Comparison of ENCODE assay signal across 11 mouse cellular contexts in the genomic region with DNA sequence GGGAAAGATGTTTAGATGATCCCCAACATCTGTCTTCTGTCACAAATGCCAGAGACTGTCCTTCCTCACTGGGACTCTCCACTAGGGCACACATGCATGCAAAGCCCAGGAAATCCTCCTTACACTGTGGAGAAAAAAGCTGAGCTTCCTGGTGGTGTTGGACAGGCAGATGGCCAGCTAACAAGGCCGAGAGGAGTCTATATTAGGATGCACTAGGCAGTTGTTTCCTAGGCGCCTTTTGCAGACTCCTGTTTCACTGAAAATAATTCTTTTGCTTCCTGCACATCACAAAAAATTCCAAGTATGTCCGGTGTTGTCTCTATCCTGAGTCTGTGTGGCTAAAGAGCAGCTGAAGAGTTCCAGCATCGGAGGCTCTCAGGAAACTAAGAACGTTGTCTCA. TPM values are rescaled to one million over a fixed set of nuclear protein-coding genes. Genes with fewer than 3 reads are reported as not detected.
A peak's percentile ranks its signal among the peaks of the same experiment; 100 is the strongest.
DNase-seq lines count a peak whose midpoint lies in the region; ATAC-seq and TF ChIP-seq lines count a peak whose summit lies in the region.
"Had no signal": no experiment of that assay in that cellular context is flagged by ENCODE, and none has a peak within 500 bp of the region (broad histone marks: within the 10 kb centered on the region; RNA-seq: fewer than 3 reads in every experiment).

No protein-coding gene starts in this region.

- H3K9ac ChIP-seq in midbrain, embryonic 11.5 days (ENCODE audit: low read length): no peak overlapping the region
- no peak overlapping the region for H3K9ac ChIP-seq in midbrain, embryonic 16.5 days (ENCODE audit: low read depth, low read length)
- H3K9ac ChIP-seq in intestine, postnatal 0 days (ENCODE audit: low read depth, low read length): no peak overlapping the region
- no peak overlapping the region for H3K9ac ChIP-seq in stomach, embryonic 14.5 days (replicated peaks; ENCODE audit: low read depth, low read length)
- H3K9ac ChIP-seq: liver, embryonic 14.5 days had no signal

- 0 out of 2 replicates have a peak, but pooled peaks cover 2% of the 10 kb centered on the region for H3K36me3 ChIP-seq in midbrain, embryonic 11.5 days (ENCODE audit: control insufficient read depth, insufficient read depth, low read length)
- no peaks in the 10 kb centered on the region for H3K36me3 ChIP-seq in midbrain, embryonic 16.5 days (ENCODE audit: control insufficient read depth, insufficient read depth, low read length)
- no peaks in the 10 kb centered on the region for H3K36me3 ChIP-seq in intestine, postnatal 0 days (ENCODE audit: control insufficient read depth, insufficient read depth)
- H3K36me3 ChIP-seq in stomach, embryonic 14.5 days (ENCODE audit: control insufficient read depth, insufficient read depth, low read length): no peaks in the 10 kb centered on the region

- DNase-seq in adrenal gland, adult (ENCODE audit: inconsistent age in 2 of 2, low spot score in 1 of 2): peak; percentile 23 to 38
- DNase-seq in adrenal gland, postnatal 4 days (ENCODE audit: low spot score in 2 of 2): no peak
- DNase-seq in midbrain, embryonic 11.5 days (ENCODE audit: low spot score, missing footprints): peak; percentile 76
- no peak for DNase-seq in left cerebral cortex, adult 8-10 months (ENCODE audit: low spot score in 2 of 2)
- no peak for DNase-seq in layer of hippocampus, postnatal 14 days (ENCODE audit: low spot score in 2 of 2)
- DNase-seq: cerebellum, adult 8-10 months had no signal

- H3K4me1 ChIP-seq in midbrain, embryonic 11.5 days (ENCODE audit: control insufficient read depth, insufficient read depth, low read length): no peaks in the 10 kb centered on the region
- H3K4me1 ChIP-seq in midbrain, embryonic 16.5 days (ENCODE audit: control insufficient read depth, insufficient read depth, low read length): peaks cover 4% of the 10 kb centered on the region; the same call in 1 of the 2 replicates
- peaks cover 4% of the 10 kb centered on the region; the same call in 1 of the 2 replicates for H3K4me1 ChIP-seq in intestine, postnatal 0 days (replicated peaks; ENCODE audit: control insufficient read depth, insufficient read depth, low read length)
- peaks cover 45% of the 10 kb centered on the region for H3K4me1 ChIP-seq in stomach, embryonic 14.5 days (ENCODE audit: control insufficient read depth, insufficient read depth, low read length)

- WGBS in midbrain, embryonic 11.5 days: 82% methylated on average over 5 of the region's 5 CpGs
- WGBS in midbrain, embryonic 16.5 days: 73% methylated on average over 5 of the region's 5 CpGs
- 43% methylated on average over 5 of the region's 5 CpGs for WGBS in intestine, postnatal 0 days
- 27% methylated on average over 5 of the region's 5 CpGs for WGBS in stomach, embryonic 14.5 days

- no peaks in the 10 kb centered on the region for H3K27me3 ChIP-seq in midbrain, embryonic 11.5 days (ENCODE audit: control insufficient read depth, insufficient read depth, low read length)
- H3K27me3 ChIP-seq in midbrain, embryonic 16.5 days (ENCODE audit: control insufficient read depth, insufficient read depth, low read depth, low read length): no peaks in the 10 kb centered on the region
- no peaks in the 10 kb centered on the region for H3K27me3 ChIP-seq in intestine, postnatal 0 days (replicated peaks; ENCODE audit: control insufficient read depth, insufficient read depth, low read length)
- no peaks in the 10 kb centered on the region for H3K27me3 ChIP-seq in stomach, embryonic 14.5 days (ENCODE audit: control insufficient read depth, insufficient read depth, low read length)

- H3K9me3 ChIP-seq in midbrain, embryonic 11.5 days (ENCODE audit: control insufficient read depth, low read length): no peaks in the 10 kb centered on the region
- no peaks in the 10 kb centered on the region for H3K9me3 ChIP-seq in midbrain, embryonic 16.5 days (replicated peaks; ENCODE audit: control insufficient read depth, low read length, poor library complexity, severe bottlenecking)
- H3K9me3 ChIP-seq in intestine, postnatal 0 days (ENCODE audit: control insufficient read depth): no peaks in the 10 kb centered on the region
- no peaks in the 10 kb centered on the region for H3K9me3 ChIP-seq in stomach, embryonic 14.5 days (ENCODE audit: control insufficient read depth, low read depth, low read length)

- TF ChIP-seq CTCF in intestine, postnatal 0 days (IDR thresholded peaks at IDR 0.05; ENCODE audit: low read depth): peak; percentile 37

- no peak overlapping the region for H3K27ac ChIP-seq in midbrain, embryonic 11.5 days (ENCODE audit: low read depth, low read length)
- no peak overlapping the region for H3K27ac ChIP-seq in midbrain, embryonic 16.5 days (ENCODE audit: low read length)
- no peak overlapping the region for H3K27ac ChIP-seq in intestine, postnatal 0 days (ENCODE audit: low read depth, low read length)
- H3K27ac ChIP-seq in stomach, embryonic 14.5 days (ENCODE audit: low read length): peak overlapping the region; percentile 83
- H3K27ac ChIP-seq: liver, embryonic 14.5 days had no signal

- no peak overlapping the region for H3K4me2 ChIP-seq in midbrain, embryonic 11.5 days
- no peak overlapping the region for H3K4me2 ChIP-seq in midbrain, embryonic 16.5 days (ENCODE audit: low read length)
- H3K4me2 ChIP-seq in intestine, postnatal 0 days (replicated peaks; ENCODE audit: low read depth): no peak overlapping the region
- H3K4me2 ChIP-seq in stomach, embryonic 14.5 days (replicated peaks; ENCODE audit: low read depth, low read length): no peak overlapping the region

- no peak overlapping the region for H3K4me3 ChIP-seq in midbrain, embryonic 11.5 days (ENCODE audit: low read depth, low read length)
- no peak overlapping the region for H3K4me3 ChIP-seq in midbrain, embryonic 16.5 days (ENCODE audit: low read depth, low read length)
- no peak overlapping the region for H3K4me3 ChIP-seq in intestine, postnatal 0 days (ENCODE audit: low read depth, low read length)
- no peak overlapping the region for H3K4me3 ChIP-seq in stomach, embryonic 14.5 days (ENCODE audit: low read depth, low read length)

- no peak for ATAC-seq in midbrain, embryonic 11.5 days (ENCODE audit: low FRiP score)
- no peak for ATAC-seq in midbrain, embryonic 16.5 days
- no peak for ATAC-seq in intestine, postnatal 0 days
- no peak for ATAC-seq in stomach, embryonic 14.5 days (ENCODE audit: insufficient number of reproducible peaks, insufficient read depth, low FRiP score, low read depth)

RNA-seq across cellular contexts. Expression of gene Uchl4, which starts 3.8 kb away (rescaled TPM):
- 1 to 10 TPM; 2.0 to 2.6 TPM for total RNA-seq in adrenal gland, postnatal 4 days (2021)
- 1.8 and 2.6 TPM in 2 replicates for polyA plus RNA-seq in midbrain, embryonic 11.5 days (2014; fragmentation: Nextera tagmentation; extraction: Ambion mirVana)
- polyA plus RNA-seq in midbrain, embryonic 16.5 days (2015; fragmentation: Nextera tagmentation; extraction: Ambion mirVana): 2.7 and 2.9 TPM in 2 replicates
- 1.8 and 2.0 TPM in 2 replicates for polyA plus RNA-seq in intestine, postnatal 0 days (2015; fragmentation: Nextera tagmentation; extraction: Ambion mirVana)
- polyA plus RNA-seq in stomach, embryonic 14.5 days (2014; fragmentation: Nextera tagmentation; extraction: Ambion mirVana): 4.8 and 5.0 TPM in 2 replicates
- 1 to 10 TPM; 1.9 to 2.9 (median 2.5) TPM for total RNA-seq in left cerebral cortex, adult 8-10 months (2022)
- 1 to 10 TPM; 3.2 to 4.3 TPM for total RNA-seq in layer of hippocampus, postnatal 14 days (2021)
- polyA plus RNA-seq: gonadal fat pad, adult 2 months had no signal

RNA-seq across cellular contexts. Expression of gene Map2k1, which starts 22.3 kb away (rescaled TPM):
- total RNA-seq in adrenal gland, postnatal 4 days (2021): 10 to 100 TPM; 49.4 to 54.3 TPM
- 78.2 and 78.8 TPM in 2 replicates for polyA plus RNA-seq in midbrain, embryonic 11.5 days (2014; fragmentation: Nextera tagmentation; extraction: Ambion mirVana)
- 62.6 and 68.4 TPM in 2 replicates for polyA plus RNA-seq in midbrain, embryonic 16.5 days (2015; fragmentation: Nextera tagmentation; extraction: Ambion mirVana)
- 82.1 and 84.0 TPM in 2 replicates for polyA plus RNA-seq in intestine, postnatal 0 days (2015; fragmentation: Nextera tagmentation; extraction: Ambion mirVana)
- 77.4 and 79.3 TPM in 2 replicates for polyA plus RNA-seq in stomach, embryonic 14.5 days (2014; fragmentation: Nextera tagmentation; extraction: Ambion mirVana)
- total RNA-seq in left cerebral cortex, adult 8-10 months (2022): 100 to 1,000 TPM; 274 to 294 (median 288) TPM
- 100 to 1,000 TPM; 192 to 203 TPM for total RNA-seq in layer of hippocampus, postnatal 14 days (2021)

RNA-seq across cellular contexts. Expression of gene Tipin, which starts 50.2 kb away (rescaled TPM):
- total RNA-seq in adrenal gland, postnatal 4 days (2021): 10 to 100 TPM; 64.0 to 66.3 TPM
- 286 TPM in 2 replicates for polyA plus RNA-seq in midbrain, embryonic 11.5 days (2014; fragmentation: Nextera tagmentation; extraction: Ambion mirVana)
- polyA plus RNA-seq in midbrain, embryonic 16.5 days (2015; fragmentation: Nextera tagmentation; extraction: Ambion mirVana): 56.3 and 66.2 TPM in 2 replicates
- 65.7 and 69.8 TPM in 2 replicates for polyA plus RNA-seq in intestine, postnatal 0 days (2015; fragmentation: Nextera tagmentation; extraction: Ambion mirVana)
- polyA plus RNA-seq in stomach, embryonic 14.5 days (2014; fragmentation: Nextera tagmentation; extraction: Ambion mirVana): 219 and 235 TPM in 2 replicates
- 10 to 100 TPM; 19.5 to 24.7 (median 21.5) TPM for total RNA-seq in left cerebral cortex, adult 8-10 months (2022)
- 10 to 100 TPM; 17.7 to 18.2 TPM for total RNA-seq in layer of hippocampus, postnatal 14 days (2021)

RNA-seq across cellular contexts. Expression of gene Snapc5, which starts 52.1 kb away (rescaled TPM):
- 10 to 100 TPM; 21.6 to 21.8 TPM for total RNA-seq in adrenal gland, postnatal 4 days (2021)
- polyA plus RNA-seq in midbrain, embryonic 11.5 days (2014; fragmentation: Nextera tagmentation; extraction: Ambion mirVana): 37.3 and 37.4 TPM in 2 replicates
- polyA plus RNA-seq in midbrain, embryonic 16.5 days (2015; fragmentation: Nextera tagmentation; extraction: Ambion mirVana): 28.3 and 30.8 TPM in 2 replicates
- 32.9 and 36.7 TPM in 2 replicates for polyA plus RNA-seq in intestine, postnatal 0 days (2015; fragmentation: Nextera tagmentation; extraction: Ambion mirVana)
- 27.9 and 28.0 TPM in 2 replicates for polyA plus RNA-seq in stomach, embryonic 14.5 days (2014; fragmentation: Nextera tagmentation; extraction: Ambion mirVana)
- 10 to 100 TPM; 18.7 to 25.0 (median 23.0) TPM for total RNA-seq in left cerebral cortex, adult 8-10 months (2022)
- 10 to 100 TPM; 14.6 to 19.3 TPM for total RNA-seq in layer of hippocampus, postnatal 14 days (2021)

RNA-seq across cellular contexts. Expression of gene Rpl4, which starts 58.0 kb away (rescaled TPM):
- 1,000 to 10,000 TPM; 1,230 to 1,246 TPM for total RNA-seq in adrenal gland, postnatal 4 days (2021)
- 1,103 and 1,131 TPM in 2 replicates for polyA plus RNA-seq in midbrain, embryonic 11.5 days (2014; fragmentation: Nextera tagmentation; extraction: Ambion mirVana)
- 564 and 570 TPM in 2 replicates for polyA plus RNA-seq in midbrain, embryonic 16.5 days (2015; fragmentation: Nextera tagmentation; extraction: Ambion mirVana)
- 575 and 580 TPM in 2 replicates for polyA plus RNA-seq in intestine, postnatal 0 days (2015; fragmentation: Nextera tagmentation; extraction: Ambion mirVana)
- 1,335 and 1,376 TPM in 2 replicates for polyA plus RNA-seq in stomach, embryonic 14.5 days (2014; fragmentation: Nextera tagmentation; extraction: Ambion mirVana)
- total RNA-seq in left cerebral cortex, adult 8-10 months (2022): 100 to 1,000 TPM; 558 to 632 (median 593) TPM
- total RNA-seq in layer of hippocampus, postnatal 14 days (2021): 100 to 1,000 TPM; 513 to 558 TPM

Comparison
In these comparisons a context has a peak if more than half of its experiments do, and no peak if none do; other contexts are left out.
1. DNase-seq: peak in adrenal gland, adult (2 of 2) and midbrain, embryonic 11.5 days (single experiment); none in adrenal gland, postnatal 4 days (0 of 2), left cerebral cortex, adult 8-10 months (0 of 2) and layer of hippocampus, postnatal 14 days (0 of 2).